Mouse (Mus musculus) MEL (cell line): ENCODE results near the gene Msh3. TPM values are rescaled to one million over a fixed set of nuclear protein-coding genes. Genes with fewer than 3 reads are reported as not detected.
A peak's percentile ranks its signal among the peaks of the same experiment; 100 is the strongest.

Experiments used
- DNase-seq: peaks from one replicate; pipeline ENCODE4 v3.0.0; 2011; ENCODE audit warnings: low read depth, low spot score
- H3K27ac ChIP-seq: 2 replicates; pipeline ENCODE4 v1.5.1; 2012; ENCODE audit warnings: low read depth, mild to moderate bottlenecking, control low read depth, low read length, moderate library complexity; ENCODE audit not compliant: control insufficient read depth
- H3K27me3 ChIP-seq, 2 experiments: fragments of 150-350 bp in 1 of 2; sonication (generic) in 1 of 2; 2 replicates each; pipeline ENCODE4 v1.6.1; 2012; ENCODE audit warnings: low read length in 2 of 2, mild to moderate bottlenecking in 2 of 2, improper control_type of control experiment in 1 of 2, moderate library complexity in 1 of 2; ENCODE audit not compliant: insufficient read depth in 2 of 2, control insufficient read depth in 1 of 2
- H3K36me3 ChIP-seq, 2 experiments: 2 replicates each; pipeline ENCODE4 v1.6.1; 2012 to 2014; ENCODE audit warnings: low read length in 2 of 2, improper control_type of control experiment in 1 of 2, inconsistent platforms in 1 of 2, mild to moderate bottlenecking in 1 of 2; ENCODE audit not compliant: insufficient read depth in 2 of 2, control insufficient read depth in 1 of 2
- H3K4me1 ChIP-seq, 2 experiments: fragments of 150-350 bp in 1 of 2; sonication (generic) in 1 of 2; 2 replicates each; pipeline ENCODE4 v1.6.1; 2012; ENCODE audit warnings: low read length in 2 of 2, improper control_type of control experiment in 1 of 2, mild to moderate bottlenecking in 1 of 2; ENCODE audit not compliant: insufficient read depth in 2 of 2, control insufficient read depth in 1 of 2
- H3K4me3 ChIP-seq, 2 experiments: fragments of 150-350 bp in 1 of 2; sonication (generic) in 1 of 2; 2 replicates each; pipeline ENCODE4 v1.5.1; 2012; ENCODE audit warnings: low read depth in 2 of 2, low read length in 2 of 2, mild to moderate bottlenecking in 2 of 2, moderate library complexity in 2 of 2, control low read depth in 1 of 2, improper control_type of control experiment in 1 of 2; ENCODE audit not compliant: control insufficient read depth in 1 of 2, insufficient read depth in 1 of 2
- H3K79me2 ChIP-seq: 2 replicates; pipeline ENCODE4 v1.6.1; 2012; ENCODE audit warnings: mild to moderate bottlenecking, low read length, moderate library complexity; ENCODE audit not compliant: control insufficient read depth, poor library complexity, insufficient read depth
- H3K9ac ChIP-seq: 2 replicates; pipeline ENCODE4 v1.6.1; 2012; ENCODE audit warnings: low read depth, mild to moderate bottlenecking, control low read depth, low read length, moderate library complexity; ENCODE audit not compliant: control insufficient read depth, poor library complexity, severe bottlenecking
- H3K9me3 ChIP-seq: fragments of 150-350 bp; sonication (generic); replicated peaks from 2 replicates; pipeline ENCODE4 v1.6.1; 2012; ENCODE audit warnings: mild to moderate bottlenecking, low read length, improper control_type of control experiment, moderate library complexity; ENCODE audit not compliant: insufficient read depth
- BHLHE40 ChIP-seq: IDR thresholded peaks from 2 replicates; pipeline ENCODE4 v1.6.1; 2012; ENCODE audit warnings: low read depth, mild to moderate bottlenecking, inconsistent platforms, low read length, improper control_type of control experiment, borderline replicate concordance
- CHD1 ChIP-seq: IDR thresholded peaks from 2 replicates; pipeline ENCODE4 v1.6.1; 2012; ENCODE audit warnings: low read depth, mild to moderate bottlenecking, inconsistent platforms, low read length, improper control_type of control experiment
- CHD2 ChIP-seq: IDR thresholded peaks from 2 replicates; pipeline ENCODE4 v1.6.1; 2011; ENCODE audit warnings: low read length, improper control_type of control experiment
- CTCF ChIP-seq, 3 experiments: IDR thresholded peaks in 2 of 3; conservative IDR thresholded peaks in 1 of 3; 2 replicates each; pipeline ENCODE4 v1.5.1; 2011 to 2012; ENCODE audit warnings: low read length in 3 of 3, low read depth in 2 of 3, mild to moderate bottlenecking in 2 of 3, improper control_type of control experiment in 1 of 3, inconsistent platforms in 1 of 3, mixed read lengths in 1 of 3, moderate library complexity in 1 of 3; ENCODE audit not compliant: control insufficient read depth in 1 of 3, insufficient read depth in 1 of 3, poor library complexity in 1 of 3, severe bottlenecking in 1 of 3
- E2F4 ChIP-seq: IDR thresholded peaks from 2 replicates; pipeline ENCODE4 v1.6.1; 2011; ENCODE audit warnings: low read depth, low read length, improper control_type of control experiment, borderline replicate concordance
- ELF1 ChIP-seq: IDR thresholded peaks from 2 replicates; pipeline ENCODE4 v1.6.1; 2014; ENCODE audit warnings: low read depth, mild to moderate bottlenecking, inconsistent platforms, low read length, improper control_type of control experiment, moderate library complexity
- EP300 ChIP-seq, 2 experiments: IDR thresholded peaks; 2 replicates each; pipeline ENCODE4 v1.6.1; 2011; ENCODE audit warnings: improper control_type of control experiment in 2 of 2, low read length in 2 of 2, low read depth in 1 of 2, mild to moderate bottlenecking in 1 of 2
- ETS1 ChIP-seq: IDR thresholded peaks from 2 replicates; pipeline ENCODE4 v1.6.1; 2012; ENCODE audit warnings: low read depth, mild to moderate bottlenecking, inconsistent platforms, low read length, improper control_type of control experiment, moderate library complexity
- GATA1 ChIP-seq: IDR thresholded peaks from 2 replicates; pipeline ENCODE4 v1.6.1; 2011; ENCODE audit warnings: low read depth, low read length, improper control_type of control experiment
- HCFC1 ChIP-seq: IDR thresholded peaks from 2 replicates; pipeline ENCODE4 v1.6.1; 2012; ENCODE audit warnings: low read depth, mild to moderate bottlenecking, inconsistent platforms, low read length, improper control_type of control experiment, moderate library complexity
- JUND ChIP-seq: IDR thresholded peaks from 2 replicates; pipeline ENCODE4 v1.6.1; 2011; ENCODE audit warnings: low read depth, mild to moderate bottlenecking, improper control_type of control experiment, low read length
- KAT2A ChIP-seq: conservative IDR thresholded peaks from 2 replicates; pipeline ENCODE4 v1.6.1; 2012; ENCODE audit warnings: low read depth, low read length, improper control_type of control experiment, inconsistent platforms
- MAFK ChIP-seq: IDR thresholded peaks from 2 replicates; pipeline ENCODE4 v1.6.1; 2011; ENCODE audit warnings: low read depth, mild to moderate bottlenecking, low read length, improper control_type of control experiment, borderline replicate concordance
- MAX ChIP-seq: IDR thresholded peaks from 2 replicates; pipeline ENCODE4 v1.6.1; 2011; ENCODE audit warnings: low read length, improper control_type of control experiment
- MEF2A ChIP-seq: IDR thresholded peaks from 2 replicates; pipeline ENCODE4 v1.6.1; 2014; ENCODE audit warnings: low read depth, mild to moderate bottlenecking, inconsistent platforms, low read length, improper control_type of control experiment; ENCODE audit not compliant: poor library complexity, insufficient replicate concordance, severe bottlenecking; ENCODE audit errors: extremely low read depth
- MXI1 ChIP-seq: IDR thresholded peaks from 2 replicates; pipeline ENCODE4 v1.6.1; 2011; ENCODE audit warnings: mild to moderate bottlenecking, low read depth, low read length, improper control_type of control experiment
- MYB ChIP-seq: IDR thresholded peaks from 2 replicates; pipeline ENCODE4 v1.6.1; 2011; ENCODE audit warnings: mild to moderate bottlenecking, low read depth, low read length, improper control_type of control experiment
- MYC ChIP-seq: IDR thresholded peaks from 2 replicates; pipeline ENCODE4 v1.6.1; 2011; ENCODE audit warnings: low read depth, mild to moderate bottlenecking, low read length, improper control_type of control experiment, moderate library complexity
- NRF1 ChIP-seq: IDR thresholded peaks from 2 replicates; pipeline ENCODE4 v1.6.1; 2014; ENCODE audit warnings: low read depth, mild to moderate bottlenecking, inconsistent platforms, low read length, improper control_type of control experiment, moderate library complexity; ENCODE audit not compliant: poor library complexity, insufficient read depth, severe bottlenecking
- POLR2A ChIP-seq, 2 experiments: IDR thresholded peaks; 2 replicates each; pipeline ENCODE4 v1.6.1; 2011 to 2012; ENCODE audit warnings: low read length in 2 of 2, mild to moderate bottlenecking in 2 of 2, control low read depth in 1 of 2, improper control_type of control experiment in 1 of 2, low read depth in 1 of 2, moderate library complexity in 1 of 2; ENCODE audit not compliant: control insufficient read depth in 1 of 2, insufficient read depth in 1 of 2, poor library complexity in 1 of 2
- POLR2AphosphoS2 ChIP-seq: IDR thresholded peaks from 2 replicates; pipeline ENCODE4 v1.6.1; 2011; ENCODE audit warnings: low read length, improper control_type of control experiment
- POLR2AphosphoS5 ChIP-seq: IDR thresholded peaks from 2 replicates; pipeline ENCODE4 v1.6.1; 2012; ENCODE audit warnings: low read depth, borderline replicate concordance, mild to moderate bottlenecking, inconsistent platforms, low read length, moderate library complexity, mixed read lengths
- RAD21 ChIP-seq: IDR thresholded peaks from 2 replicates; pipeline ENCODE4 v1.6.1; 2011; ENCODE audit warnings: mild to moderate bottlenecking, low read depth, low read length, improper control_type of control experiment
- RCOR1 ChIP-seq: IDR thresholded peaks from 2 replicates; pipeline ENCODE4 v1.6.1; 2012; ENCODE audit warnings: low read depth, mild to moderate bottlenecking, inconsistent platforms, low read length, improper control_type of control experiment
- SIN3A ChIP-seq: IDR thresholded peaks from 2 replicates; pipeline ENCODE4 v1.6.1; 2012; ENCODE audit warnings: low read length, improper control_type of control experiment, inconsistent platforms
- SMC3 ChIP-seq: IDR thresholded peaks from 2 replicates; pipeline ENCODE4 v1.6.1; 2011; ENCODE audit warnings: low read depth, low read length, improper control_type of control experiment
- TAL1 ChIP-seq: IDR thresholded peaks from 2 replicates; pipeline ENCODE4 v1.6.1; 2012; ENCODE audit warnings: mild to moderate bottlenecking, inconsistent platforms, low read length, moderate library complexity, mixed read lengths
- TBP ChIP-seq: IDR thresholded peaks from 2 replicates; pipeline ENCODE4 v1.8.0; 2011; ENCODE audit warnings: low read depth, low read length, improper control_type of control experiment
- TCF12 ChIP-seq: IDR thresholded peaks from 2 replicates; pipeline ENCODE4 v1.6.1; 2014; ENCODE audit warnings: low read depth, mild to moderate bottlenecking, inconsistent platforms, low read length, improper control_type of control experiment, moderate library complexity
- UBTF ChIP-seq: IDR thresholded peaks from 2 replicates; pipeline ENCODE4 v1.6.1; 2012; ENCODE audit warnings: low read depth, mild to moderate bottlenecking, inconsistent platforms, low read length, improper control_type of control experiment, moderate library complexity, borderline replicate concordance; ENCODE audit not compliant: insufficient read depth
- USF1 ChIP-seq: IDR thresholded peaks from 2 replicates; pipeline ENCODE4 v1.6.1; 2014; ENCODE audit warnings: low read depth, mild to moderate bottlenecking, inconsistent platforms, low read length, improper control_type of control experiment, moderate library complexity
- ZC3H11A ChIP-seq: IDR thresholded peaks from 2 replicates; pipeline ENCODE4 v1.6.1; 2012; ENCODE audit warnings: low read depth, mild to moderate bottlenecking, inconsistent platforms, low read length, improper control_type of control experiment
- ZKSCAN1 ChIP-seq: IDR thresholded peaks from 2 replicates; pipeline ENCODE4 v1.6.1; 2012; ENCODE audit warnings: low read depth, mild to moderate bottlenecking, inconsistent platforms, low read length, improper control_type of control experiment, moderate library complexity
- ZMIZ1 ChIP-seq: IDR thresholded peaks from 2 replicates; pipeline ENCODE4 v1.6.1; 2012; ENCODE audit warnings: low read depth, mild to moderate bottlenecking, inconsistent platforms, low read length, improper control_type of control experiment, moderate library complexity
- ZNF384 ChIP-seq: IDR thresholded peaks from 2 replicates; pipeline ENCODE4 v1.6.1; 2012; ENCODE audit warnings: low read depth, mild to moderate bottlenecking, inconsistent platforms, low read length, improper control_type of control experiment
- polyA plus RNA-seq, 2 experiments: library from polyadenylated mRNA; stranded (reverse) in 1 of 2; unstranded in 1 of 2; fragments of >175 nt in 1 of 2; fragments of >200 nt in 1 of 2; gene quantifications; 2 replicates each; pipeline versions ENCODE4 v1.2.1 to v1.2.4; 2012; ENCODE audit warnings: low replicate concordance in 2 of 2, low read depth in 1 of 2; ENCODE audit not compliant: insufficient read length in 2 of 2, insufficient read depth in 1 of 2, missing spikeins in 1 of 2
- total RNA-seq: library from RNA; depleted of rRNA; stranded (reverse); fragments of 300-350 nt; gene quantifications from 2 replicates; pipeline ENCODE4 v1.2.3, GENCODE M21; 2012; rRNA removed

Msh3 gene
- 14.4 and 15.0 TPM in 2 replicates for total RNA-seq
- 10 to 100 TPM in 1 of 2 experiments, not detected in 1; 17.7 TPM for polyA plus RNA-seq

DNA sequence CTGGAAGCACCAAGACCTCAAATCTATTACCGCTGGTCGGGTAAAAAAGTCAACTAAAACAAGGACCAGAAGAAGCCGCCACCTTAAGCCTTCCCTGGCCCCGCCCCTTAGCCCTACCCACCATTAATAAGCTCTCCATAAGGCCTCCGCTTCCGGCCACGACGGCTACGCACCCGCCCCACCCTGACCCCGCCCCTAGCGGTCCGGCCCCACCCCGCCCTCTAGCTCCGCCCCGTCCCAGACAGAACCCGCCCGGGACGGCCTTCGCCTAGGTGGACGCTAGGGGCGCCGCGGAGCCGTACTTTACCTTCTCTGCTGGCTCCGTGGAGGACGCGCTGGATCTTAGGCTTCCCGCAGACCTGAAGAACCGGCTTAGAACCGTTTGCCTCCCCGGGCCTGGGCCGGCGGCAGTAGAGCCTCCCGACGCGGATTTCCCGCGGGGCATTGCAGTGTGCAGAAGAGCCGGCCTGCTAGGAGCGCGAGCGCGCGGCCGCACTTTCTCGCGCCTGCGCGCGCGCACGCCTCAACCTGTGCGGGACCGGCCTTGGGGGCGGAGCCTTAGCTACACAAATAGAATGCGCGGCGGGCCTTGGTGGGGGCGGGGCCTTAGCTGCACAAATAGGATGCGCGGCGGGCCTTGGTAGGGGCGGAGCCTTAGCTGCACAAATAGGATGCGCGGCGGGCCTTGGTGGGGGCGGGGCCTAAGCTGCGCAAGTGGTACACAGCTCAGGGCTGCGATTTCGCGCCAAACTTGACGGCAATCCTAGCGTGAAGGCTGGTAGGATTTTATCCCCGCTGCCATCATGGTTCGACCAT is at the start of gene Msh3, which contains the start of gene Dhfr:
Gene Msh3, minus strand, starts transcription at position 548 of the 816 bp plus-strand sequence.
Gene Dhfr, plus strand, starts transcription at position 271 of the 816 bp plus-strand sequence.
- H3K9ac ChIP-seq, result peak within 1 kb of the TSS; percentile 99
- H3K36me3 ChIP-seq, result peaks cover 0 to 11% of the 10 kb centered on the region in 2 experiments; a peak in 3 of 4 replicates
- DNase-seq, result peak; percentile 99
- H3K4me1 ChIP-seq, result peaks cover 0 to 5% of the 10 kb centered on the region in 2 experiments; a peak in 2 of 4 replicates
- no peaks in the 10 kb centered on the region for H3K9me3 ChIP-seq
- H3K27ac ChIP-seq, result peak within 1 kb of the TSS; percentile 83
- no peaks in the 10 kb centered on the region for H3K27me3 ChIP-seq
- peak within 1 kb of the TSS; percentile 94 to 96 for H3K4me3 ChIP-seq
- peaks cover 9% of the 10 kb centered on the region for H3K79me2 ChIP-seq
- no peak for TF ChIP-seq ZC3H11A
- TF ChIP-seq NRF1, result peak; percentile 86
- TF ChIP-seq MYB, result no peak
- no peak for TF ChIP-seq EP300 (IDR thresholded peaks at IDR 0.05; ENCODE audit: low read depth in 1 of 2, low read length in 2 of 2)
- TF ChIP-seq USF1, result no peak
- TF ChIP-seq TAL1, result no peak
- TF ChIP-seq JUND, result no peak
- TF ChIP-seq ELF1, result no peak
- TF ChIP-seq ZNF384, result no peak
- peak; percentile 79 for TF ChIP-seq TBP
- no peak for TF ChIP-seq POLR2AphosphoS5
- TF ChIP-seq UBTF, result no peak
- no peak for TF ChIP-seq SMC3
- TF ChIP-seq MXI1, result peak; percentile 70
- no peak for TF ChIP-seq MYC
- peak; percentile 5; the same call in 1 of the 2 replicates for TF ChIP-seq ETS1
- no peak for TF ChIP-seq RAD21
- no peak for TF ChIP-seq CHD1
- peak; percentile 26; the same call in 1 of the 2 replicates for TF ChIP-seq TCF12
- TF ChIP-seq POLR2AphosphoS2, result peak; percentile 62; the same call in 1 of the 2 replicates
- no peak for TF ChIP-seq RCOR1
- no peak for TF ChIP-seq MEF2A
- no peak for TF ChIP-seq GATA1
- TF ChIP-seq SIN3A, result peak; percentile 91
- peak; percentile 37 to 77 (median 59); a peak in 5 of 6 replicates for TF ChIP-seq CTCF (IDR thresholded peaks at IDR 0.05 in 2 of 3, conservative IDR thresholded peaks at IDR 0.05 in 1 of 3; ENCODE audit: control insufficient read depth in 1 of 3, insufficient read depth in 1 of 3, low read depth in 2 of 3, low read length in 3 of 3, poor library complexity in 1 of 3, severe bottlenecking in 1 of 3)
- no peak for TF ChIP-seq BHLHE40
- TF ChIP-seq CHD2, result no peak
- peak; percentile 81 to 91 for TF ChIP-seq POLR2A (IDR thresholded peaks at IDR 0.05; ENCODE audit: control insufficient read depth in 1 of 2, insufficient read depth in 1 of 2, low read depth in 1 of 2, low read length in 2 of 2, poor library complexity in 1 of 2)
- TF ChIP-seq MAX, result peak; percentile 87
- TF ChIP-seq E2F4, result peak; percentile 96
- TF ChIP-seq ZMIZ1, result no peak
- TF ChIP-seq KAT2A, result no peak; the same call in 1 of the 2 replicates
- no peak for TF ChIP-seq ZKSCAN1
- TF ChIP-seq MAFK, result no peak
- peak; percentile 74 for TF ChIP-seq HCFC1
